Mouse (Mus musculus): Measurements from ENCODE around the gene Slc44a5.
"Not testable (repeated sequence)": the region's sequence is repeated elsewhere in the genome, so short reads cannot be mapped to it uniquely, and the experiment has no call there.

Slc44a5 gene

DNA sequence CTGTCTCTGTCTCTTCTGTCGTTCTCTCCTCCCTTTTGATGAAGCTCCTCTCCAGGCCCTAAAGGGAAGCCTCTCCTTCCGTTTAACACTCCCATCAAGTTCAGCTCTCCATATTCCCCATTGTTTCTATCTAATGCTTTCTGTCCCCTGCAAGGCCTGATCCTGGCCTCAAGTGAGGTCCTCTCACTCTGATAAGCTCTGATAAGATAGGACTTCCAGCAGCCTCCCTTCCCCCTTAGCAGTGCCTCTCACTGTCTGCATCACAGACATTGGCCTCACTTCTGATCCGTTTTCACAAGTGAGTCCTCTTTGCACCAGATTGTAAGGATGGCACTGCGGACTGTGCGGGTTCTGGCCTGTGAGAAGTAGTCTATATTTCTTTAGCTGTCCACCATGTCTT, 85.0 kb downstream of the Slc44a5 start:
- TF ChIP-seq CTCF (conservative IDR thresholded peaks at IDR 0.05; ENCODE audit: low read length), result no peak
- no peak overlapping the region for H3K4me3 ChIP-seq (replicated peaks; ENCODE audit: low read length)
- no peaks in the 10 kb centered on the region for H3K9me3 ChIP-seq (ENCODE audit: low read length)
- 0 out of 2 replicates have a peak, but pooled peaks cover 2% of the 10 kb centered on the region for H3K27me3 ChIP-seq (ENCODE audit: insufficient read depth, low read length)
- no peaks in the 10 kb centered on the region for H3K4me1 ChIP-seq (replicated peaks; ENCODE audit: low read depth, low read length)
- H3K36me3 ChIP-seq (ENCODE audit: insufficient read depth, low read length), result no peaks in the 10 kb centered on the region

DNA sequence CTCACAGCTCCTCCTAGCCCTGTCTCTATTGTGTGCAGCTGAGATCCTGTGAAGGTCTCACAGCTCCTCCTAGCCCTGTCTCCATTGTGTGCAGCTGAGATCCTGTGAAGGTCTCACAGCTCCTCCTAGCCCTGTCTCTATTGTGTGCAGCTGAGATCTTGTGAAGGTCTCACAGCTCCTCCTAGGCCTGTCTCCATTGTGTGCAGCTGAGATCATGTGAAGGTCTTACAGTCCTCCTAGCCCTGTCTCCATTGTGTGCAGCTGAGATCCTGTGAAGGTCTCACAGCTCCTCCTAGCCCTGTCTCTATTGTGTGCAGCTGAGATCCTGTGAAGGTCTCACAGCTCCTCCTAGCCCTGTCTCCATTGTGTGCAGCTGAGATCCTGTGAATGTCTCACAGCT, 98.8 kb downstream of the Slc44a5 start:
- H3K9me3 ChIP-seq (ENCODE audit: low read length); H3K27me3 ChIP-seq (ENCODE audit: insufficient read depth, low read length); H3K4me3 ChIP-seq (replicated peaks; ENCODE audit: low read length); H3K36me3 ChIP-seq (ENCODE audit: insufficient read depth, low read length); H3K4me1 ChIP-seq (replicated peaks; ENCODE audit: low read depth, low read length): not testable (repeated sequence)

DNA sequence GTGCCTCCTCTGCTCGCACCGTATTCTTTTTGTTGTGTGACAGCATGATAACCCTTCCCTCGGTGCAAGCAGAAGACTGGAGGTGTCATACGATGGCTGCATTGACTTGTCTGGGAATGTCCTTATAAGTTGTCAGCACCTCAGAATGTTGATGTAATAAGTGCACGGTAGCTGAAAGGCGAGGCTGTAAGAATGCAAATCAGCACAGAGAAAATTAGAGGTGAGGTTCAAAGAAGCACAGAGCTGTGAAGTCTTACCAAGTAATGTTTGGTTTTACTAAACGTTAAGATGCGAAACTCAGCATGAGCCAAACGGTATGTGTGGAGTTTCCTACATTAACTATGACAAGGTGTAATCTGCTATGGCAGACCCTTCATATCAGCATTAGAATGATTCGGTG, 102.5 kb downstream of the Slc44a5 start:
- TF ChIP-seq NANOG (IDR thresholded peaks at IDR 0.05; ENCODE audit: borderline replicate concordance, low read length), result no peak
- no peak for TF ChIP-seq CTCF (conservative IDR thresholded peaks at IDR 0.05; ENCODE audit: low read length)
- TF ChIP-seq POU5F1 (IDR thresholded peaks at IDR 0.05; ENCODE audit: borderline replicate concordance, low read length), result no peak
- H3K4me1 ChIP-seq (replicated peaks; ENCODE audit: low read depth, low read length), result no peaks in the 10 kb centered on the region
- H3K27me3 ChIP-seq (ENCODE audit: insufficient read depth, low read length), result no peaks in the 10 kb centered on the region
- H3K4me3 ChIP-seq (replicated peaks; ENCODE audit: low read length), result no peak overlapping the region
- H3K36me3 ChIP-seq (ENCODE audit: insufficient read depth, low read length), result no peaks in the 10 kb centered on the region
- H3K9me3 ChIP-seq (ENCODE audit: low read length), result no peaks in the 10 kb centered on the region

DNA sequence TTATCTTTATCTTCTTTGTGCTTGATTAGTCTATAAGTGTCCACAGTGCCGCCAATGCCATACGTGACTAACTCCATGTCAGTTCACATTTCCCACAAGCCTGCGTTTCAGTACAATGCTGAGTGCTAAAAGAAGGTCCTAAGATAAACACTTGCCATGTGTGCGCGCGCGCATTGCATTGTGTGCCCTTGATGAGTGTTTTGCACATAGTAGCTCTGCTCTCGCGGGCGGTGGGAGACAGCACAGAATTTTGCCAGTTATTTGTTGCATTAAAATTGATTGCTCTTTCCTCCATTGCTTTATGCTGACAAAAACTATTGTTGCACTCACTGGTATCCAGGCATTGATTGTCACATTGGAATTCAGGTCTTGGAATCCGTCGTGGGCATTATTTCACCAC, 108.5 kb downstream of the Slc44a5 start:
- no peaks in the 10 kb centered on the region for H3K4me1 ChIP-seq (replicated peaks; ENCODE audit: low read depth, low read length)
- H3K4me3 ChIP-seq (replicated peaks; ENCODE audit: low read length), result no peak overlapping the region
- no peaks in the 10 kb centered on the region for H3K36me3 ChIP-seq (ENCODE audit: insufficient read depth, low read length)
- H3K9me3 ChIP-seq (ENCODE audit: low read length), result no peaks in the 10 kb centered on the region
- H3K27me3 ChIP-seq (ENCODE audit: insufficient read depth, low read length), result no peaks in the 10 kb centered on the region
- no peak for TF ChIP-seq CTCF (conservative IDR thresholded peaks at IDR 0.05; ENCODE audit: low read length)
- TF ChIP-seq NANOG (IDR thresholded peaks at IDR 0.05; ENCODE audit: borderline replicate concordance, low read length), result no peak
- no peak for TF ChIP-seq POU5F1 (IDR thresholded peaks at IDR 0.05; ENCODE audit: borderline replicate concordance, low read length)

DNA sequence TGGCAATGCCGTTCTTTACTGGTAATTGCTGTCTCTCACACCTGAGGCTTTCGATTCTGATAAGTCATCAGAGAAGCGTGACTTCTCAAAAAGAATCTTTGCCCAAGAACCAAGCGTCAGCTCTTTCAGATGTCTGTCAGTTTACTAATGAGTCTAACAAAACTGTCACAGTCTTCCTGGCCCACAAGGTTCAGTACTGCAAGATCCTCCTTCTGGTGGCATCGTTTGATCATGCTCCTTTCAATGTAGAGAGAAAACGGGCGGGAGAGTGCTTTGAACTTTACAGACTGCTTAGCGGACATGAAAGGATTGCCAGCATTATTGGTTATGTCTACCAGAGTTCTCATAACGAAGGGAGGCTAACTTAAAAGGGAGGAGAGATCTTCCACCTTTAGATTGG, 109.0 kb downstream of the Slc44a5 start:
- Histone ChIP-seq H3K36me3 (ENCODE audit: insufficient read depth, low read length) (no peaks in the 10 kb centered on the region), H3K9me3 (ENCODE audit: low read length) (no peaks in the 10 kb centered on the region), H3K4me3 (replicated peaks; ENCODE audit: low read length) (no peak overlapping the region), H3K4me1 (replicated peaks; ENCODE audit: low read depth, low read length) (no peaks in the 10 kb centered on the region), H3K27me3 (ENCODE audit: insufficient read depth, low read length) (no peaks in the 10 kb centered on the region)
- TF ChIP-seq NANOG (IDR thresholded peaks at IDR 0.05; ENCODE audit: borderline replicate concordance, low read length) (no peak), CTCF (conservative IDR thresholded peaks at IDR 0.05; ENCODE audit: low read length) (no peak), POU5F1 (IDR thresholded peaks at IDR 0.05; ENCODE audit: borderline replicate concordance, low read length) (no peak)

DNA sequence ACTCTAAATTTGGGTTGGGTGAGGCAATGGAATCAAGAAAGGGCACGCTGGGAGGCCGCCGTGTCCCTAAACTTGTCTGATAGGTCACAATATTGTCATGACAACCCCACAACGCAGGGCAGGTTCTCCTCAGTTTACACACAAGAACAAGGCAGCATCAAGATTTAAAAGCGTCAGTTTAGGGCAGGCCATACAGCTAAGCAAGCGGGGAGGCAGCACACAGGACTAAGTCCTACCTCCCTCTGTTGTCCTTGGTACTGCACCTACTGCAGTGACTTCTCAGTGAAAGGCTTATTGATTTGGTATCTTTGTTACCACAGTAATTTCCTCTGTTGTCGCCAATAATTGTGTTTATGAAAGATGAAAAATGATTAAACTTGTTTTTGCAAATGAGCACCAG, 109.7 kb downstream of the Slc44a5 start:
- Histone ChIP-seq H3K36me3 (ENCODE audit: insufficient read depth, low read length) (no peaks in the 10 kb centered on the region), H3K9me3 (ENCODE audit: low read length) (no peaks in the 10 kb centered on the region), H3K4me3 (replicated peaks; ENCODE audit: low read length) (no peak overlapping the region), H3K27me3 (ENCODE audit: insufficient read depth, low read length) (no peaks in the 10 kb centered on the region), H3K4me1 (replicated peaks; ENCODE audit: low read depth, low read length) (no peaks in the 10 kb centered on the region)
- TF ChIP-seq CTCF (conservative IDR thresholded peaks at IDR 0.05; ENCODE audit: low read length), result no peak
- no peak for TF ChIP-seq NANOG (IDR thresholded peaks at IDR 0.05; ENCODE audit: borderline replicate concordance, low read length)
- no peak for TF ChIP-seq POU5F1 (IDR thresholded peaks at IDR 0.05; ENCODE audit: borderline replicate concordance, low read length)

DNA sequence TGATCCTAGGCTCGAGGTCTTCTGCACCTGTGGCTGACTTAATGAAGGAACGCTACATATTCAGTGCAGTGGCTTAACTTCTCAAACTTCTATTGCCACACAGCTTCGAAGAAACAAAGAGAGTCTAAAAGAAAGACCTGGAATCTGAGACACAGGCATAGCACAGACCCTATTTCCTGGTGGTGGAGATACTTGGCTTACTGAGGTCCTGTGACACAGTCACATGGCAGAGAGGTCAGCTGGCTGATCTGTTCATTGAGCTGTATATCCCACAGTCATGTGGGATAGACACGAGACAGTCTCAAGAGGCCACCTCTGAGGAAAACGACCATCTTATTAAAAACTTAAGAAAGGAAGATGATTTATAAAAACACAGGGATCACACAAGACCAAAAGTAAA, 116.8 kb downstream of the Slc44a5 start:
- no peaks in the 10 kb centered on the region for H3K36me3 ChIP-seq (ENCODE audit: insufficient read depth, low read length)
- H3K4me3 ChIP-seq (replicated peaks; ENCODE audit: low read length), result no peak overlapping the region
- H3K4me1 ChIP-seq (replicated peaks; ENCODE audit: low read depth, low read length), result peaks cover 5% of the 10 kb centered on the region
- H3K9me3 ChIP-seq (ENCODE audit: low read length), result no peaks in the 10 kb centered on the region; the same call in 1 of the 2 replicates
- TF ChIP-seq NANOG (IDR thresholded peaks at IDR 0.05; ENCODE audit: borderline replicate concordance, low read length) (no peak), POU5F1 (IDR thresholded peaks at IDR 0.05; ENCODE audit: borderline replicate concordance, low read length) (no peak), CTCF (conservative IDR thresholded peaks at IDR 0.05; ENCODE audit: low read length) (no peak)
- H3K27me3 ChIP-seq (ENCODE audit: insufficient read depth, low read length), result no peaks in the 10 kb centered on the region

DNA sequence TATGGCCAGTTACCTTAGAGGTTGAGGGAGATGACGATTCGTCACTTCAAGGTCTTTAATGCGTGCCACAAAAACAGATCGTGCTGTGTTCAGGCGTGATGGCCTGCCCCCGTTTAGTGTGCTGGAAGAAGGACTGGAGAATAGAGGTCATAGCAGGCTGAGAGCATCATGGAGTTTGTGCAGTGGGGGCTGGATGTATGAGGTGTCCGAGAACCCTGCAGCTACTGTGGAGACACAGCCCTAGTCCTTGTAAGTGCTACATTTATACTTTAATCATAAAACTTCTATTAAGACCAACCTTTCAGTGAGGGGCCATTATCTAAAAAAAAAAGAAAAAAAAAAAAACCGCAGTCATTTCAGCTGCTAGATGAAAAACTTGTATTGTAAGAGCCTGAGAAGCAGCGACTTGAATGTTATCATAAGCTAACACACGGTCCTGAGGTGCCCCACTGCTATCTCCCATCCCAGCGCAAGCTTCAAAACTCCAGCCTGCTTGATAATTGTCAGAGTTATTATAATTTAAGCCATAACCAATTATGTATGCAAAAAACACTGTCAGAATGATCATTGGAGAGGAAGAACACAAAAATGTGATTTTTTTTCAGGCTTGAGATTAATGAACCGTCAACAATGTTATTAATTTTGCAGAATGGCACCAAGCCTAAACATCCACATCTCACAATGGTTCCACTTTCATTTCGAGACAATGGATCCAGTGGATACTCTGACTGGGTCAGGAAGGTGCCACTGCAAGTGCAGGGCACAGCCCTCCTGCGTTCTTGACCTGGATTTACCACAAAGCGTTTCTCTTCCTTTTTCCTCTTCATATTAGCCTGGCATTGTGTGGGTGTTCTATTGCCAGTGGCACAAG, 118.5 kb downstream of the Slc44a5 start:
- no peaks in the 10 kb centered on the region for H3K27me3 ChIP-seq (ENCODE audit: insufficient read depth, low read length)

DNA sequence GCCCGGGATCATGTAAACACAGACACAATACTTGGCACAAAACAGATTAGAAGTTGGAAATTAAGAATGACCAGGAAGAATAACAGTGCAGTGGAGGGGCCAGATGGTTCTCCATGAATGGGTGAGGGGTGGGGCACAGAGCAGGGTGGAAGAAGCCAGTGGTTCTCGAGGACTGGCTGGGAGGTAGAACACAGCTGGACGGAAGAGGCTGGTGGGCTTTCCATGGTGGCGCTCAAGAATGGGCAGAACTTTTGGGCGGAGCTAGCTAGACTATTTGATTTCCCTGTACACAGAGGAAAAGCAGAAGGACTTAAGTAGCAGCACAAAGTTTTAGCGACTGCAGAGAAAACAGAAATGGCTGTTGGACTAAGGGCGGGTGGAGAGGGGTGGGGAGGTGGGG, 119.2 kb downstream of the Slc44a5 start:
- TF ChIP-seq CTCF (conservative IDR thresholded peaks at IDR 0.05; ENCODE audit: low read length) (no peak), POU5F1 (IDR thresholded peaks at IDR 0.05; ENCODE audit: borderline replicate concordance, low read length) (no peak), NANOG (IDR thresholded peaks at IDR 0.05; ENCODE audit: borderline replicate concordance, low read length) (no peak)
- Histone ChIP-seq H3K27me3 (ENCODE audit: insufficient read depth, low read length) (no peaks in the 10 kb centered on the region), H3K36me3 (ENCODE audit: insufficient read depth, low read length) (no peaks in the 10 kb centered on the region), H3K4me3 (replicated peaks; ENCODE audit: low read length) (no peak overlapping the region), H3K4me1 (replicated peaks; ENCODE audit: low read depth, low read length) (peaks cover 5% of the 10 kb centered on the region), H3K9me3 (ENCODE audit: low read length) (peaks cover 7% of the 10 kb centered on the region)

More for the DNA sequence above, 118.5 kb downstream of the Slc44a5 start:
- H3K4me3 ChIP-seq (replicated peaks; ENCODE audit: low read length), result no peak overlapping the region
- no peak for TF ChIP-seq POU5F1 (IDR thresholded peaks at IDR 0.05; ENCODE audit: borderline replicate concordance, low read length)
- no peak for TF ChIP-seq NANOG (IDR thresholded peaks at IDR 0.05; ENCODE audit: borderline replicate concordance, low read length)
- no peak for TF ChIP-seq CTCF (conservative IDR thresholded peaks at IDR 0.05; ENCODE audit: low read length)
- peaks cover 5% of the 10 kb centered on the region for H3K4me1 ChIP-seq (replicated peaks; ENCODE audit: low read depth, low read length)
- no peaks in the 10 kb centered on the region for H3K36me3 ChIP-seq (ENCODE audit: insufficient read depth, low read length)
- peaks cover 4% of the 10 kb centered on the region for H3K9me3 ChIP-seq (ENCODE audit: low read length)

Measured in E14TG2a.4 (cell line).